Mouse (Mus musculus) hindbrain, postnatal 0 days (tissue): ENCODE data around the gene Armc9. TPM values are rescaled to one million over a fixed set of nuclear protein-coding genes. Genes with fewer than 3 reads are reported as not detected.

Source experiments
- ATAC-seq: fragments of 200-750 bp; cut with Nextera tagmentation; 2 replicates; pipeline ENCODE4 v1.8.0; 2017; ENCODE audit warnings: mild to moderate bottlenecking, moderate TSS enrichment, moderate library complexity
- DNase-seq: peaks from one replicate; pipeline ENCODE4 v3.0.0-alpha.2; 2015; ENCODE audit warnings: low spot score
- H3K27ac ChIP-seq: fragments of 300-500 bp; sonication (generic); 2 replicates; pipeline ENCODE4 v1.5.1; 2014; ENCODE audit warnings: mild to moderate bottlenecking
- H3K27me3 ChIP-seq: fragments of 300-500 bp; sonication (generic); 2 replicates; pipeline ENCODE4 v1.6.1; 2014; ENCODE audit warnings: low read length, mixed read lengths; ENCODE audit not compliant: insufficient read depth
- H3K36me3 ChIP-seq: fragments of 300-500 bp; sonication (generic); 2 replicates; pipeline ENCODE4 v1.6.1; 2014; ENCODE audit warnings: low read length, mixed read lengths; ENCODE audit not compliant: insufficient read depth
- H3K4me1 ChIP-seq: fragments of 300-500 bp; sonication (generic); 2 replicates; pipeline ENCODE4 v1.6.1; 2014; ENCODE audit warnings: antibody characterized with exemption, low read length, mixed read lengths; ENCODE audit not compliant: insufficient read depth
- H3K4me2 ChIP-seq: fragments of 300-500 bp; sonication (generic); 2 replicates; pipeline ENCODE4 v1.6.1; 2014; ENCODE audit warnings: low read depth, mild to moderate bottlenecking, low read length, moderate library complexity, mixed read lengths
- H3K4me3 ChIP-seq: fragments of 300-500 bp; sonication (generic); 2 replicates; pipeline ENCODE4 v1.5.1; 2014; ENCODE audit warnings: low read length
- H3K9ac ChIP-seq: fragments of 300-500 bp; sonication (generic); replicated peaks from 2 replicates; pipeline ENCODE4 v1.6.1; 2014; ENCODE audit warnings: mild to moderate bottlenecking, low read length, moderate library complexity, mixed read lengths
- H3K9me3 ChIP-seq: fragments of 300-500 bp; sonication (generic); 2 replicates; pipeline ENCODE4 v1.6.1; 2016; ENCODE audit warnings: low read length, mixed read lengths
- CTCF ChIP-seq: IDR thresholded peaks from 2 replicates; pipeline ENCODE4 v1.5.1; 2016; ENCODE audit warnings: antibody characterized with exemption, control low read depth, low read depth
- WGBS: fragments of 180-500 bp; shearing (Covaris S2); extraction: QIAGEN DNeasy Blood & Tissue Kit; methylation state at CpG from one replicate; pipeline ENCODE4 v1.1.7; 2014; 5-methylcytosine and 5-hydroxymethylcytosine counted together
- polyA plus RNA-seq: library from polyadenylated mRNA; unstranded; fragments of >200 nt; fragmentation: Nextera tagmentation; extraction: Ambion mirVana; gene quantifications from 2 replicates; pipeline ENCODE4 v1.2.1, GENCODE M21; 2015
- total RNA-seq: library from RNA; depleted of rRNA; stranded (reverse); fragments of >200 nt; gene quantifications from 2 replicates; pipeline ENCODE4 v1.2.3, GENCODE M21; 2014

Gene Armc9
- total and polyA plus RNA-seq, 2 experiments from 2014 or later = 21.0 to 34.9 TPM

DNA sequence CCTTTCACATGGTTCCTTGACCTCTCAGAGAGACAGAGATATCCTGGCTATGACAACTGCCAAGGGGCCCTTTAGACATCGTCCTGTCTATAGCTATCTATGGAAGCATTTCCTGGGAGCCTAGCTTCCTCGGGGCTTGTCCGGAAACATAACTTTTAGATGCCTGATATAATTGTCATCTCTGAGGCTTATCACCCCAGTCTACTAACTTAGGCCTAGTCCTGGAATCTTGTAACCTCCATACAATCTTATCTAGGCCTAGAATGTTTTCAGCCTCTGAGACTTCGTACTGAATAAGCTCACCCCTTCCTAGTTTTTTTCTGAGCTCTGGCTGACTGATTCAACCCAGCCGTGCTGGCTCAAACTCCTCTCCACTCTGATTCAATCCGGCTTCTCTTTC is 88.9 kb downstream of the Armc9 start:
- Histone ChIP-seq H3K36me3 (peaks cover 12% of the 10 kb centered on the region), H3K4me3 (no peak overlapping the region), H3K27me3 (no peaks in the 10 kb centered on the region), H3K9me3 (no peaks in the 10 kb centered on the region), H3K4me1 (no peaks in the 10 kb centered on the region), H3K4me2 (no peak overlapping the region), H3K27ac (no peak overlapping the region), H3K9ac (no peak overlapping the region)
- WGBS = 85% methylated on average over 6 of the region's 6 CpGs
- TF ChIP-seq CTCF = no peak
- DNase-seq = no peak
- ATAC-seq = no peak

DNA sequence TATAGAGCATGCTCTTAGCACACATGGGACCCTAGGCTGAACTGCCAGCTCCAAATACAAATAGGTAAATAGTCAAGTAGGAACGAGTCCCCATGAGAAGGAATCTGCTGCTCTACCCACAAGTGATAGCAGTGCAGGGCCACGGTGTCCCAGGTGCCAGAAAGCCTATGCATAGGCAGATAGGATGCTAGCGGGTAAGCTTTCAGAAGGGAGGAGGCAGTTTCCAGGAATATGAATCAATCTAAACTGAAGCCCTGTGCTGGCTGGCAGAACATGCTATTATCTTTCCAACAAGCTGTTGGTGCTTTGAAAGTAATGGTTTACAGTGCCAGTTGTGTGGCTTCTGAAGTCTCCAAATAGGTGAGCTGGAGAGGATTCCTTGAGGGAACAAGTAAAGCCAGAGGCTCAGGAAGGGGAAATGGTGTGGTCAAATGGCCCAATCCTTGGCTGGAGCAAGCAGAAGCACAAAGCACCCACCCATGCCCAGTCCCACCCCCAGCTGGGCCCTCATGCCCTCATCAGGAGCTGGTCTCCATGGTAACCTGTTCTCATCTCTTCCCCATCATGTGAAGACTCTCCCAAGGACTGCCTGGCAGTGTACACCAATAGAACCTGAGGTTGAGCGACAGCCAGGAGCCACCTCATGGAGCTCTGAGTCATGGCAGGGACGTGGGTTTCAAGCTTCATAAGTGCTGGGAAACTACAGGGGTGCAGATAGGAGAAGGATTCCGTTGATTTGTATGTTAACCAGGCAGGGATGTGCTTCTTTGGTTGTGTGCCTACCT is 90.9 kb downstream of the Armc9 start:
- TF ChIP-seq CTCF = no peak
- H3K9me3 ChIP-seq = no peaks in the 10 kb centered on the region
- no peak overlapping the region for H3K9ac ChIP-seq
- no peak overlapping the region for H3K4me3 ChIP-seq
- no peak for ATAC-seq
- no peak overlapping the region for H3K27ac ChIP-seq
- no peak for DNase-seq
- no peaks in the 10 kb centered on the region for H3K4me1 ChIP-seq
- WGBS = 86% methylated on average over 6 of the region's 6 CpGs
- no peaks in the 10 kb centered on the region for H3K27me3 ChIP-seq
- peaks cover 12% of the 10 kb centered on the region for H3K36me3 ChIP-seq
- no peak overlapping the region for H3K4me2 ChIP-seq

DNA sequence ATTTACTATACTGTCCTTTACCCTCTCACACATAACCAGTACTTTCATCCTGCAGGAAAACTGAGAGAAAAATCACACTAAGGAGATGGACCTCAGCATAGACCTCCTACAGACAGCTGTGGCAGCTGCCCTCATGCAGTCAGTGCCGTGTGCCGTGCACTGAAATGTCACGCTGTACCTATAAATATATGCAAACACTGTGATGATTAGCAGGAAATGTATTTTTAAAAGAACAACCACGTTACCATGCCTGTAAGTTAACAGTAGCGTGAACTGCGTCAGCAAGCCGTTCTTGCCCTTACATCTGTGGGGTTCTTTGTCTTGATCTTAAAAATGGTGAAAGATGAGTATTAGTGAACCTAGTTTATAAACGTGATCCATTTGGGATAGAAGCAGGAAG is 98.8 kb downstream of the Armc9 start:
- Histone ChIP-seq H3K9me3 (no peaks in the 10 kb centered on the region), H3K4me2 (no peak overlapping the region), H3K4me3 (no peak overlapping the region), H3K4me1 (no peaks in the 10 kb centered on the region), H3K36me3 (peaks cover 3% of the 10 kb centered on the region; the same call in 1 of the 2 replicates), H3K27me3 (no peaks in the 10 kb centered on the region), H3K27ac (no peak overlapping the region), H3K9ac (no peak overlapping the region)
- no peak for ATAC-seq
- no peak for DNase-seq
- WGBS = 90% methylated on average over 8 of the region's 8 CpGs
- TF ChIP-seq CTCF = no peak

DNA sequence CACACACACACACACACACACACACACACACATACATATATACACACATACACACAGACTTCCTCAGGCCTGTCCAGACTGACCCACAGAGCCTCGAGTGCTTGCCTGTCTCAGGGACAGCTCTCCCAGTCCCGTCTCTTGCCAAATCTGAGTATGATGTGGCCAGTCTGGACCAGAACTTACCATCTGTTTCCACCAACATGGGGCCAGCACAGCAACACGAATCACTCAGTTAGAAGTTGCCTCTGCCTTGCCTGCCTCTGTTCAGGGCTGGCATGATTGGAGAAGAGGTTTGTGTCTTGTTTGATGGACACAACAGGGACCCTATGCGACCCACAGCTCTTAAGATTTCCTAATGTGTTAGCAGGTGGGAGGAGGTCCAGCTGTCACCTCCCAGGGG is 101.7 kb downstream of the Armc9 start:
- Histone ChIP-seq H3K27me3 (no peaks in the 10 kb centered on the region), H3K9ac (no peak overlapping the region), H3K4me2 (no peak overlapping the region), H3K27ac (no peak overlapping the region), H3K36me3 (peaks cover 5% of the 10 kb centered on the region; the same call in 1 of the 2 replicates), H3K9me3 (no peaks in the 10 kb centered on the region), H3K4me3 (no peak overlapping the region), H3K4me1 (no peaks in the 10 kb centered on the region)
- 66% methylated on average over 4 of the region's 4 CpGs for WGBS
- no peak for ATAC-seq
- no peak for DNase-seq
- no peak for TF ChIP-seq CTCF

DNA sequence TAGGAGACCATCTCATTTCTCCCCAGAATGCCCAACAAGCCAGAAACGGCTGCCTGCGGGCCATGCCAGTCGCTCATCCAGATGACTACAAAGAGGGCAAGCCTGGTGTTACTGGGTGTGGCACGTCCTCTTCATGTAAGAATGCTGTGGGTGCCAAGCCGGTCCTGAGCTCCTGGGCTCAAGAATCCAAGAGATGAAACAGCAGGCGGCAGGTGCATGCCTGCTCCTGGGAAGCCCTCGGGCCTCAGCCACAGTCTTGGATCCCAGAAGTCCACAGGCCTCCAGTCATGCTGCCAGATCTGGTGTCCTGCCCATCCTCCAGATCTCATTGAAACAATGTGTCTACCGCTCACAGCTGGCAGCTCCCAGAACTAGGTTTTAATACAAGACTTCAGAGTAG is 102.6 kb downstream of the Armc9 start:
- no peaks in the 10 kb centered on the region for H3K27me3 ChIP-seq
- no peak overlapping the region for H3K27ac ChIP-seq
- DNase-seq = no peak
- no peak for ATAC-seq
- 91% methylated on average over 8 of the region's 8 CpGs for WGBS
- H3K9me3 ChIP-seq = no peaks in the 10 kb centered on the region
- H3K4me2 ChIP-seq = no peak overlapping the region
- TF ChIP-seq CTCF = no peak
- H3K4me3 ChIP-seq = no peak overlapping the region
- H3K36me3 ChIP-seq = peaks cover 5% of the 10 kb centered on the region; the same call in 1 of the 2 replicates
- H3K4me1 ChIP-seq = no peaks in the 10 kb centered on the region
- no peak overlapping the region for H3K9ac ChIP-seq

DNA sequence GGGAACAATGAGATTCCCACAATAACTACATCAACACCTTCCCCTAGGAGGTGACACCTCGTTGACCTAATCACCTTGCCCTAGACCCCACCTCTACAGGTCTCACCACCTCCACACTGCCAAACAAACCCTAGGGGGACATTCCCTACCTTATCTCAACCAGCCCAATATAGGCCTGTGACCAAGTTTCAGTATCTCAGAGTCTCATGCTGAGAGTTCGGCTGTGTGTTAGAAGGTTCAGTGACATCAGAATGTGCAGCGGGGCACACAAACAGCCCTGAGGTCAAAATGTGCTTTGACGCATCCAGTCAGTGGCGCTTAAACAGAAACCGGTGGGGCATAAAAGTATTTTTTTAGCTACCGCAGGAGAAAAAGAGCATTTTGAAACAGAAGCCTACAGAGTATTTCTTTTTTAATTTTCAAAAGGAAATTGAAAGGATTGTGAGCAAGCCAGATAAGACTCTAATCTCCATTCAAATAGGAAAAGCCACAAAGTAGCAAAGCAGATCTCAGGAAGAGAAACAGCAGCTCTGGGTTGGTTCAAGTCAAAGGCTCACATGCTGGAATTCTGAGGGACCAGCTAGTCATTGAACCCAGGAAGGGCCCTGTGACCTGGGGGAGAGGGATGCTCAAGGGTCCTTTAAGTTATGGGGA is 103.7 kb downstream of the Armc9 start:
- WGBS = 74% methylated on average over 7 of the region's 7 CpGs
- no peak for TF ChIP-seq CTCF
- H3K36me3 ChIP-seq = peaks cover 5% of the 10 kb centered on the region; the same call in 1 of the 2 replicates
- H3K27ac ChIP-seq = no peak overlapping the region
- no peak overlapping the region for H3K4me2 ChIP-seq
- no peak for DNase-seq
- H3K4me3 ChIP-seq = no peak overlapping the region
- no peaks in the 10 kb centered on the region for H3K9me3 ChIP-seq
- no peaks in the 10 kb centered on the region for H3K27me3 ChIP-seq
- no peaks in the 10 kb centered on the region for H3K4me1 ChIP-seq
- ATAC-seq = no peak
- H3K9ac ChIP-seq = no peak overlapping the region
